Mouse (Mus musculus): ENCODE data around the gene Vmn1r176. TPM values are rescaled to one million over a fixed set of nuclear protein-coding genes. Genes with fewer than 3 reads are reported as not detected.
"Not testable (repeated sequence)": the region's sequence is repeated elsewhere in the genome, so short reads cannot be mapped to it uniquely, and the experiment has no call there.

Vmn1r176 gene
- total RNA-seq (2021), result not detected
- long read RNA-seq, experiment 1, result 0 reads
- long read RNA-seq, experiment 2, result 0 reads

DNA sequence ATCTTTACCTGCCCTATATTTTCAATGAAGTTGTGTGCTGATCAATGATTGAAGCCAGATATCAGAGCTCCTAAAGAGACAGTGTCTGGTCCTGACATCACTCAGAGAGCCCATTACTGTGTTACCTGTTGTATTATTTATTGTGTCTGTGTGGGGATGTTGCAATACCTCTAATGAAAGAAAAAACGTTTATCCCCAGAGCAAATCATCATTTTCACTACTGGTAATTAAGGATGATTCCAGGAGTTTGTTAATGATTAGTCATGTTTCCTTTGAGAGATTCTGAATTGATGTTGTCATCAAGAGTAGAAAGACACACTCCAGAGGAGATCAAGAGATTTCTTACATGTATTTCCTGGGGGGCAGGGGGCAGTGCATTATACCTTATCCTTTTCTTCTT is at the start of gene Vmn1r176:
Gene Vmn1r176 (minus strand): TSS at position 101 of the 400 bp plus-strand sequence.
- intact Hi-C loops (cut with DNase I); H3K4me3 ChIP-seq; H3K27ac ChIP-seq; DNase-seq (ENCODE audit: extremely low spot score in 1 of 2, low spot score in 2 of 2): not testable (repeated sequence)

DNA sequence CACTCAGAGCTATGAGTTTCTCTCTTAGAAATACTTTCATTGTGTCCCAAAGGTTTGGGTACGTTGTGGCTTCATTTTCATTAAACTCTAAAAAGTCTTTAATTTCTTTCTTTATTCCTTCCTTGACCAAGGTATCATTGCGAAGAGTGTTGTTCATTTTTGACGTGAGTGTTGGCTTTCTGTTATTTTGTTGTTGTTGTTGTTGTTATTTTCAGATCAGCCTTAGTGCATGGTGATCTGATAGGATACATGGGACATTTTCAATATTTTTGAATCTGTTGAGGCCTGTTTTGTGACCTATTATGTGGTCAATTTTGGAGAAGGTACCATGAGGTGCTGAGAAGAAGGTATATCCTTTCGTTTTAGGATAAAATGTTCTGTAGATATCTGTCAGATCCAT is 39.7 kb upstream of the Vmn1r176 start:
- H3K27ac ChIP-seq; intact Hi-C loops (cut with DNase I); DNase-seq (ENCODE audit: extremely low spot score in 1 of 2, low spot score in 2 of 2); H3K4me3 ChIP-seq: not testable (repeated sequence)

DNA sequence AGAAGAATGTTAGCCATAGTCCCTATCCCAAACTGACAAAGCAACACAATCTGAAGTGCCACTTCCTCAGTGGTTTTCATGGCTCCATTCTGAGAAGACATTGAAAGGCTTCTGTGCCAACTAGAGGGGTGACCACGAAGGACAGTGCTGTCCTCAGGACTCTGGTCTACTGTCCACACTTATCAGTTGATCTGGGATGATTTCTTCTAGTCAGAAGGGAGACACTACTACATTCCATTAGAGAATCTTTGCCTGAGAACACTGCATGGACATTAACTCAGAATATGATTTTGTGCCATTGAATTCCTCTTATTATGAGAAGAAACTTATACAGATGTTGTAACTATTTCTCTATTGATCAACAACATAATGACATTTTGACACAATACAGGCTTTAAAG is 29.2 kb upstream of the Vmn1r176 start, which contains the start of gene Vmn1r177:
Gene Vmn1r177 (minus strand): TSS at position 101 of the 400 bp plus-strand sequence.
- H3K4me3 ChIP-seq; DNase-seq (ENCODE audit: extremely low spot score in 1 of 2, low spot score in 2 of 2); intact Hi-C loops (cut with DNase I); H3K27ac ChIP-seq: not testable (repeated sequence)

DNA sequence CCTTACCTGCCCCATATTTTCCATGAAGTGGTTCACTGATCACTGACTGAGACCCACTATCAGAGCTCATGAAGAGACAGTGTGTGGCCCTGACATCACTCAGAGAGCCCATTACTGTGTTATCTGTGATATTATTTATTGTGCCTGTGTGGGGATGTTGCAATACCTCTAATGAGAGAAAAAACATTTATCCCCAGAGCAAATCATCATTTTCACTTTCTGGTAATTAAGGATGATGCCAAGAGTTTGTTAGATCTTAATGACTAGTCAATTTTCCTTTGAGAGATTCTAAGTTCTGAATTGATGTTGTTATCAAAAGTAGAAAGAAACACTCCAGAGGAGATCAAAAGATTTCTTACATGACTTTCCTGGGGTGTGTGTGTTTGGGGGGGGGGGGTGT is 26.6 kb downstream of the Vmn1r176 start, which contains the start of gene Vmn1r175:
Gene Vmn1r175 (minus strand): TSS at position 101 of the 400 bp plus-strand sequence.
- DNase-seq (ENCODE audit: extremely low spot score in 1 of 2, low spot score in 2 of 2); H3K27ac ChIP-seq; H3K4me3 ChIP-seq; intact Hi-C loops (cut with DNase I): not testable (repeated sequence)

DNA sequence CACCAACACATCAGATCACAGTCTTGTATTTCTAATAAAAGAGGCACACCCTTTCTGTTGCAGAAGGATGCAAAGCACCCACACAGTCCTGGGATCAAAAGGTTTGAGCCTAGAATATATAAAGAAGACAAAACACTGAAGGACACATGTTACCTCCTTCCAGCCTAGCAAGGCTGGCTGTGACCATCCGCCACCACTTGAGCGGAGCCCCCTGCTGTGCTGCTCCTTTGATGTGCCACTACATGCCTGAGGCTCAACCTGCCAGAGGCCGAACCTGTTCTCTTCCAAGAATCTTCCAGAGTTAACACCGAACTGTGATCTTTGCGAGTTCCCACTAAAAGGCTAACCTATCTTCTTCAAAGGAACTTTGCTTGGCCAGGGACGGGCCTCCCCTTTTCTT is 52.6 kb downstream of the Vmn1r176 start:
- Histone ChIP-seq H3K4me3 (no peak overlapping the region), H3K27ac (no peak overlapping the region)
- intact Hi-C loops (cut with DNase I), result no loop called here
- DNase-seq (ENCODE audit: extremely low spot score in 1 of 2, low spot score in 2 of 2), result no peak
- no peak for TF ChIP-seq CTCF (IDR thresholded peaks at IDR 0.05)

Other genes with a start within 250 kb of the Vmn1r176 start
- not detected for gene Vmn1r170, start 231.2 kb downstream of the Vmn1r176 start, total RNA-seq (2021)
- not detected for gene Vmn1r171, start 206.7 kb downstream of the Vmn1r176 start, total RNA-seq (2021)
- gene Vmn1r172, start 179.1 kb downstream of the Vmn1r176 start, total RNA-seq (2021), result not detected
- gene Vmn1r173, start 136.7 kb downstream of the Vmn1r176 start, total RNA-seq (2021), result not detected
- not detected for gene Vmn1r174, start 85.1 kb downstream of the Vmn1r176 start, total RNA-seq (2021)
- gene Vmn1r175, start 26.7 kb downstream of the Vmn1r176 start, total RNA-seq (2021), result not detected
- gene Vmn1r177, start 29.1 kb upstream of the Vmn1r176 start, total RNA-seq (2021), result not detected
- not detected for gene Vmn1r178, start 54.6 kb upstream of the Vmn1r176 start, total RNA-seq (2021)
- not detected for gene Vmn1r179, start 89.6 kb upstream of the Vmn1r176 start, total RNA-seq (2021)
- not detected for gene Vmn1r180, start 113.3 kb upstream of the Vmn1r176 start, total RNA-seq (2021)
- gene Vmn1r181, start 137.2 kb upstream of the Vmn1r176 start, total RNA-seq (2021), result not detected
- not detected for gene V1rd19, start 164.3 kb upstream of the Vmn1r176 start, total RNA-seq (2021)
- gene Vmn1r183, start 215.9 kb upstream of the Vmn1r176 start, total RNA-seq (2021), result not detected
- 10 to 100 TPM; 60.4 to 66.6 TPM for gene Zfp180, start 244.6 kb upstream of the Vmn1r176 start, total RNA-seq (2021)